Mouse (Mus musculus) neural tube, embryonic 11.5 days (tissue): ENCODE measurements at regions not wholly inside any gene's neighbourhood (a gene's known extent, or its start where the extent isn't known, plus 50 kb on each side); places are given as distances from the start of the nearest gene placed in this dataset.

ENCODE experiments used
- ATAC-seq: fragments of 200-750 bp; cut with Nextera tagmentation; 2 replicates; pipeline ENCODE4 v1.8.0; 2017; ENCODE audit warnings: moderate number of reproducible peaks, mild to moderate bottlenecking, moderate TSS enrichment, moderate library complexity; ENCODE audit not compliant: insufficient read depth, low FRiP score, low TSS enrichment
- DNase-seq: peaks from one replicate; pipeline ENCODE4 v3.0.0-alpha.2; 2015; ENCODE audit warnings: low spot score
- H3K27ac ChIP-seq: fragments of 300-500 bp; sonication (generic); 2 replicates; pipeline ENCODE4 v1.5.1; 2014; ENCODE audit warnings: low read depth, mild to moderate bottlenecking, low read length
- H3K27me3 ChIP-seq: fragments of 300-500 bp; sonication (generic); 2 replicates; pipeline ENCODE4 v1.6.1; 2014; ENCODE audit warnings: mild to moderate bottlenecking, low read length, mixed read lengths; ENCODE audit not compliant: control insufficient read depth, insufficient read depth
- H3K36me3 ChIP-seq: fragments of 300-500 bp; sonication (generic); 2 replicates; pipeline ENCODE4 v1.6.1; 2014; ENCODE audit warnings: mild to moderate bottlenecking, low read length, moderate library complexity, mixed read lengths; ENCODE audit not compliant: control insufficient read depth, insufficient read depth
- H3K4me1 ChIP-seq: fragments of 300-500 bp; sonication (generic); 2 replicates; pipeline ENCODE4 v1.6.1; 2014; ENCODE audit warnings: low read length, mixed read lengths; ENCODE audit not compliant: control insufficient read depth, insufficient read depth
- H3K4me2 ChIP-seq: fragments of 300-500 bp; sonication (generic); 2 replicates; pipeline ENCODE4 v1.6.1; 2014; ENCODE audit warnings: low read depth, mild to moderate bottlenecking, moderate library complexity
- H3K4me3 ChIP-seq: fragments of 300-500 bp; sonication (generic); 2 replicates; pipeline ENCODE4 v1.5.1; 2014; ENCODE audit warnings: low read depth, low read length
- H3K9ac ChIP-seq: fragments of 300-500 bp; sonication (generic); 2 replicates; pipeline ENCODE4 v1.6.1; 2014; ENCODE audit warnings: mild to moderate bottlenecking, low read length
- H3K9me3 ChIP-seq: fragments of 300-500 bp; sonication (generic); 2 replicates; pipeline ENCODE4 v1.6.1; 2016; ENCODE audit warnings: low read length; ENCODE audit not compliant: control insufficient read depth
- WGBS: fragments of 180-500 bp; shearing (Covaris S2); extraction: QIAGEN DNeasy Blood & Tissue Kit; methylation state at CpG from one replicate; pipeline ENCODE4 v1.1.7; 2014; 5-methylcytosine and 5-hydroxymethylcytosine counted together

- no peak overlapping the region for H3K4me3 ChIP-seq
- no peak overlapping the region for H3K27ac ChIP-seq
- no peak overlapping the region for H3K9ac ChIP-seq
- no peaks in the 10 kb centered on the region for H3K9me3 ChIP-seq
- no peak overlapping the region for H3K4me2 ChIP-seq
- no peak for DNase-seq
- no peak for ATAC-seq
- 80% methylated on average over 8 of the region's 8 CpGs for WGBS
- H3K36me3 ChIP-seq: no peaks in the 10 kb centered on the region
- H3K4me1 ChIP-seq: no peaks in the 10 kb centered on the region
- no peaks in the 10 kb centered on the region for H3K27me3 ChIP-seq
Observed at GRCm38 (mm10) chr9:34427711-34428110, 58.0 kb upstream of the Kirrel3 start.
